Mouse (Mus musculus): ENCODE results near the gene Crybg3.

DNA sequence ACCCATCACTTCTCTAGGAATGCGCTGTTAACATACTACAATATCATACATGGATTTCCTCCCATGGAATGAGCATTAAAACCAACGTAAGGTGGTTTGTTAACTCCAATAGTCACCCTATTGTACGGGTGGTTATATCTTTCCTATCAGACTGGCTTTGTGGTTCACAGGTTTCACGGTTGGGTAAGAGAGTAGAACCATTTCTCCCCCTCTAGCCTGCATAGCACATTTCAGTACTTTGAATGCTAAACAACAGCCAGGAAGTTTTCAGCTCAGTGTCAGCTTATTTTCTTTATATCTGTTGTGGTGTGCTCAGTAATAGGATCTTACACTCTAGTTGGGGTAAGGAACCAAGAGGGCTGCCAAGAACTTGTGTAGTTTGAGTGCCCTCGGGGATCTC, 149.0 kb downstream of the Crybg3 start:
- TF ChIP-seq CTCF (IDR thresholded peaks at IDR 0.05; ENCODE audit: control insufficient read depth, insufficient read depth, insufficient replicate concordance, low read depth, low read length) (no peak), POLR2A (IDR thresholded peaks at IDR 0.05; ENCODE audit: control insufficient read depth, low read depth, low read length) (no peak)

Measured in testis, adult 2 months (tissue).